Mouse (Mus musculus) heart, postnatal 25 days (tissue): ENCODE data around the gene Atp8a2. TPM values are rescaled to one million over a fixed set of nuclear protein-coding genes. Genes with fewer than 3 reads are reported as not detected.
"Not testable (repeated sequence)": the region's sequence is repeated elsewhere in the genome, so short reads cannot be mapped to it uniquely, and the experiment has no call there.

Experiments used
- DNase-seq: peaks from one replicate; pipeline ENCODE4 v3.0.0; 2022; ENCODE audit warnings: low spot score
- intact Hi-C: fragments of 180-260 bp; cut with DNase I; formaldehyde crosslinking; loops from one replicate; pipeline ENCODE4 v1.15.1; 2025
- total RNA-seq, 2 experiments: library from RNA; stranded (reverse); gene quantifications; 2 replicates each; pipeline ENCODE4 v1.2.3; 2021

The Atp8a2 gene
- total RNA-seq, 2 experiments from 2014 or later: 4.9 to 5.5 TPM

DNA sequence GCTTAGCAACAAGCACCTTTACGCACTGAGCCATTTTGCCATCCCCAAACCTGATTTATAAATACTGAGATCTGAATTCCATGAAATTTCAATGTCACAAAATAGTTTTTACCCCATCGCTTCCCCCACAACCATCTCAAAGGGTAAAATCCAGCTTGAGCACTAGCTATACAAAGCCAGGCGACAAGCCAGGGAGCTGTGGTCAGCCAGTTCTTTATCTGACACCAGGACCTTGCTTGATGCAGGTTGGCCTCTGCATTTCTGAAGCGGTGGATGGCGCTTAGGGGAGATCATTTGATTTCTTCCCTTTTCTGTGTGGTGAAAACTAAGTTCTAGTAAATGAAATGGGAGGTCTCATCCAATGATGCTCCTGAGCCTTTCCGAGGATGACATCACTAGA is 564.9 kb downstream of the Atp8a2 start:
- no peak for DNase-seq
- intact Hi-C loops: no loop called here

DNA sequence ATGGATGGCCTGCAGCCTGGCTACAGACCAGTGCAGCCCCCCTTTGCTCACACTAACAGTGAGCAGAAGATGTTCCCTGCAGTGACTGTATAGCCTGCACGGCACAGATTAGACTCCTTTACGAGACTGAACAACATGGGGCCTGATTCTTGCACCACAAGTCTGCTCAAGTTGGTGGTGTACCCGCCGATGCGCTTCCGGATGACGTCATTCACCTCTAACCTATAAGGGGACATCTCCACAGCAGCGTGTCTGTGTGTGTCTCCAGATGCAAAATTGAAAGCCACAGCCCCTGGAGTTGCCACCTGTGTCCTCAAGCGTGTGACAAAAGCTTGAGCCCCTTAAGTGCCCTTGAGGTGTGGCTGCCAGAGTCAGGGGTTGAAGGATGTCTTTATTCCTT is 566.9 kb downstream of the Atp8a2 start:
- intact Hi-C loops: no loop called here
- no peak for DNase-seq

DNA sequence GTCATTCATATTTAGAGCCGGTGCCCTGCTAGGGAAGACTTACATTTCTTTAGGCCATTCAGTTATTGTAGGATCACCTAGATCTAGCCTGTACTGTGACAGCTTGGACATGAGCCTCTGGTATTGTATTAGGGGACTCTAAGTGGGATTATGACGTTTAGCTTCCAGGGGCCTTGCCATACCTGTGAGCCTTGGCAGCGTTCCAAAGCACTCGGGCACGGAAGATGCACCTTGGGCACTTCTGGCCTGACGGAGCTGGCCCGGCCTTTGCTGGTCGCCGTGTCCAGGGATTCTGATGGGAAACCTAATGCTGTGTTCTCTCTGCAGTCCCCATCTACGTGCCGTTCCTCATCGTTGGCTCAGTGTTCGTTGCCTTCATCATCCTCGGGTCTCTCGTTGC is 567.7 kb downstream of the Atp8a2 start:
- DNase-seq: no peak
- intact Hi-C loops: no loop called here

DNA sequence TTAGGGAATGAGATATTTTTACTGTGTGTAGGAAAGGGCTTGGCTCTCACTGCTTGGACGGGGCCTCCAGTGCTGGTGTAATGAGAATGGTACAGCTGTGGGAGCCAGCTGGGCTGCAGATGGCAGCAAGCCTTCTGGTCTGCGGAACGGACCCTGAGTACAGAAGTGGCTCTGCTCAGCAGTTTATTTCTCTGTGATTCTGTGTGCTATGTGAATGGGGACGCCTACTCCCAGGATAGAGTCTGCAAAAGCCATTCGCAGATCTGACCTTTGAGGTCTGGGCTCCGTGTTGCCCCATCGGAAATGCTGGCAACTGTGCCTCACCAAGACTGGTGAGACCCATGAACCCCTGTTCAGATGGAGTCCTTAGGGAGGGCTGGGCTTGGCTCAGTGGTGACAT is 569.2 kb downstream of the Atp8a2 start:
- no peak for DNase-seq
- intact Hi-C loops: no loop called here

DNA sequence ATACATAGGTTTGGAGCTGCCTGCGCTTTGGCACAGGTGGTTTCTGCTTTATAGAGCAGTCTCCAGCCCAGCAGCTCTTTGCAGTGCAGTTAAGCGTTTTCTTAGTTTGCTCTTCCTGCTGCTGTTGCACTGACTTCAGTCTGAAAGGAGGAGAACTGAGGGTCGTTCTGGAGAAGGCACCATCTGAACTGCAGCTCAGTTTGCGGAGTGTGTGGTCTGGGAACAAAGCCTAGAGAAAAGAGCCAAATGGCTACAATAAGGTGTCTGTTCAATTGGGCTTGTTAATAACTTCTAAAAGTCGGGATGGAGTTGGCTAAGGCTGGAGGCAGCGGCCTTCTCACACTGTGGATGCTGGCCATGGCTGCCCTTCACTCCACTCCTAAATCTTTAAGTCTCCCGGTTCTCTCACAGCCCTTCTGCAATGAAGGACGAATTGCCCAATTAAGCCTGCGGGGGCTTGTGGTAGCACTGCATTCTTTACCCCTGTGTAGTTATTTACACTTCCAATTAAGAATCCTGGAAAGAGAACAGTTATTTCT is 569.8 kb downstream of the Atp8a2 start:
- DNase-seq: no peak
- intact Hi-C loops: no loop called here

DNA sequence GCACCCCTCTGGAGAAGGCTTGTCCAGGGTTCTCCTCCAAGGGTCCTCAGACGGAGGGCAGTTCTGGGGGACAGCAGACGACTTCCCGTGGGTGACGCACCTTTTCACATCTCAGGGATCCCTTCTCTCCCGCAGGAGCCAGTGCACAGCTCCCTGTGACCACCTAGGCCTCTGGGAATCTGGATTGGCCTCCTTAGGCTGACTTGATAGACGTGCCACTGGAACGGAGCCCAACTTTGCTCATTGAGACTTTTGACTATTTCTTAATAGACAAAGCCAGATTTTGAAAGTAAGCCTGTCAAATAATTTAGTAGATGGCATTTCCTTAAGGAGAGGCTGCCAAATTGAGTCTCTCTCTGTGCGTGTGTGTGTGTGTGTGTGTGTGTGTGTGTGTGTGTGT is 570.3 kb downstream of the Atp8a2 start:
- intact Hi-C loops: no loop called here
- no peak for DNase-seq

DNA sequence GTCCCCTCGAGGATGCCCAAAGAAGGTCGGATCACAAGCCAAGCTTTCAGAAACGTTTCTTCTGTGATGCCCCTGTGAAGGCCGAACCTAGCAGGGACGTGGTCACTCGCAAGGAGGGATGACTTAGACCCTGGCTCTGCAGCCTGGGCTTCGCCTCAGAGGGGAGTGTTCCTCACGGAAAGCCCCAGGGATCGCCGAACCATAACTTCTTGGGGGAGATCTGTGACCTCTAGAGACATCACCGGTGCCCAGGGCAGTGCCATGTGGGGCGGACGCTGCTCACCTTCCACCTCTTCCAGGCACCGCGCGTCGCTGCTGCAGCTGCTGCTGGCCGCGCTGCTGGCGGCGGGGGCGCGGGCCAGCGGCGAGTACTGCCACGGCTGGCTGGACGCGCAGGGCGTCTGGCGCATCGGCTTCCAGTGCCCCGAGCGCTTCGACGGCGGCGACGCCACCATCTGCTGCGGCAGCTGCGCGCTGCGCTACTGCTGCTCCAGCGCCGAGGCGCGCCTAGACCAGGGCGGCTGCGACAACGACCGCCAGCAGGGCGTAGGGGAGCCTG is 571.1 kb downstream of the Atp8a2 start:
- DNase-seq: no peak
- intact Hi-C loops: no loop called here

DNA sequence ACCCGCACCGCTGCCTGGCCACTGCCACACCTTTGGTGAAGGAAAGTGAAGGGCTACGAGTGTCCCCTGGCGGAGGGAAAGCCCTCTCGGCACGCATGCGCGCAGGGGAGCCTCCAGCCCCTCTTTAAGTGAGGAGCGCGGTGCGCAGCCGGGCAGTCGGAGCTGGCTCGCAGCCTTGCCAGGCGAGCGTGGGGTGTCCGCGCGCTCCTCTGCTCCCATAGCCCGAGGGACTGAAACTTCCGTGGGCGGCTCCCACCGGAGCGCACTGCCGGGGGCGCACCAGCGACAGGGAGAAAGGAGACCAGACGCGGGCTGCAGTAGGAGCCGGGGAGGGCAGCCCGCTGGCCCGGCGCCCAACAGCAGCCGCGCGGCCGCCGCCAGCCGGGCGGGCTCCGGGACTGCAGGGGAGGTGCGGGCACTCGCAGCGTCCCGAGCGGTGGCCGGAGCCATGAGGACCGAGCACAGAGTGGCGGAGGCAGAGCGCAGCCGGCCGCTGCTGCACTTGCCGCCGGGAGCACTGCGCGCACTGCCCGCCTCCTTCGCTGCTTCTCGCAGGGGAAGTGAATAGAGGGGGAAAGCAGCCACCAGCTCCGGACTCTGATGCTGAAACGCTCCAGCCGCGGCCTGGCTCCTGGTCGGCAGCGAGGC is 571.7 kb downstream of the Atp8a2 start, which contains the start of gene Shisa2:
Gene Shisa2 (plus strand): TSS at position 151 of the 648 bp plus-strand sequence.
- intact Hi-C loops: no loop called here
- peak; percentile 39 for DNase-seq

DNA sequence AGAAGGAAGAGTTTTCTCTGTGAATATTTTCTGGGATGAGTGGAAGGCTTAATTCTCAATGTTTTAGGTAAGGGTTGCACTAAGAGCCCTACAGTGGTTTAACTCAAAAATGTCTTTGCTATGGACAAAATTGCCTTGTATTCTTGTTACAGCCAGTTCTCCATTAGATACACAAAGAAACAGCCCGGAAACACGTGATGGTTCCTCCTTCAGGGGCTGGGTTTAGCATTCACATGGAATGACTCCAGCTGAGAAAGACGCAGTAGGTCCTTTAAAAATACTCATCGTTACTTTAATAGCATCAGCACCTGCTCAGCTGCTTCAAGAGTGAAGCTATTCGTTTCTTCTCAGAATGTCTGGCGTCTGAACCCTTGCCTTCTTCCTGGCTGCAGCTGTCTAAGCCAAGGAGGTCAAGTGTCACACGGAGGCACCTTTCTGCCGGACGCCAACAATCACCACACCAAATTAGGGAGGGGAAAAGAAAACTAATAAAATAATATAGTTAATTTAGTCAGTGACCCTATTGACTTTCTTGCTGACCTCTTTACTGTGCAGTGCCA is 572.6 kb downstream of the Atp8a2 start:
- intact Hi-C loops: no loop called here
- no peak for DNase-seq

DNA sequence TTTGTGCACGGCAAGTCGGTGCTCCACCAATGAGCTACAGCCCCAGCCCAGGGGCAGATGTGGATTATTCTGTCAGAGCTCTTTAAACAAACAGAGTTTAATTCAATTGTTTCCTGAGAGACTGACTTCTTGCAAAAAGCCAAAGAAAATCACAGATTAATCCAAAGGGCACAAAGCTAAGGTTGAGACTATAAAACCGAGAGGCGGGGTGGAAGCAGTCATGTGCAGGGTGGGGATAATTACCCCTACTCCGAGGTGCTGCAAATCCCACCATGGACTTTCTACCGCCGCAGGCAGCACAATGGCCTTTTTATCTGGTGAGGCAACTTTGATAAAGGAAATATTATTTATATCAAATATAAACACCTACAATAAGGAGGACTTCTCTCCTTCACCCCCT is 580.2 kb downstream of the Atp8a2 start:
- no peak for DNase-seq

DNA sequence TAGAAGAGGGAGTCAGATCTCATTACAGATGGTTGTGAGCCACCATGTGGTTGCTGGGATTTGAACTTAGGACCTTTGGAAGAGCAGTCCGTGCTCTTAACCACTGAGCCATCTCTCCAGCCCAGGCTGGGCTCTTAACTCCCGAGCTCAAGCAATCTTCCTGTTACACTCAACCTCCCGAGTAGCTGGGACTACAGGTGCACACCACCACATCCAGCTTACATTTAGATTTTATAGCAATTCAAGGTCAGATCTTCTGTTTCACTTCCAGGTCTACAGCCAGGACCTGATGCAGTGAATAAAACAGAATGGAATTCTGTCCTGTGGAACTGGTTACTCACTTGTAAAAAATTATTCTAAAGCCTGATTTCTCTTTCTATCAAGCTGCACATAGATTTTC is 582.8 kb downstream of the Atp8a2 start:
- DNase-seq, intact Hi-C loops: not testable (repeated sequence)

More for the DNA sequence above, 580.2 kb downstream of the Atp8a2 start:
- intact Hi-C loops: no loop called here

DNA sequence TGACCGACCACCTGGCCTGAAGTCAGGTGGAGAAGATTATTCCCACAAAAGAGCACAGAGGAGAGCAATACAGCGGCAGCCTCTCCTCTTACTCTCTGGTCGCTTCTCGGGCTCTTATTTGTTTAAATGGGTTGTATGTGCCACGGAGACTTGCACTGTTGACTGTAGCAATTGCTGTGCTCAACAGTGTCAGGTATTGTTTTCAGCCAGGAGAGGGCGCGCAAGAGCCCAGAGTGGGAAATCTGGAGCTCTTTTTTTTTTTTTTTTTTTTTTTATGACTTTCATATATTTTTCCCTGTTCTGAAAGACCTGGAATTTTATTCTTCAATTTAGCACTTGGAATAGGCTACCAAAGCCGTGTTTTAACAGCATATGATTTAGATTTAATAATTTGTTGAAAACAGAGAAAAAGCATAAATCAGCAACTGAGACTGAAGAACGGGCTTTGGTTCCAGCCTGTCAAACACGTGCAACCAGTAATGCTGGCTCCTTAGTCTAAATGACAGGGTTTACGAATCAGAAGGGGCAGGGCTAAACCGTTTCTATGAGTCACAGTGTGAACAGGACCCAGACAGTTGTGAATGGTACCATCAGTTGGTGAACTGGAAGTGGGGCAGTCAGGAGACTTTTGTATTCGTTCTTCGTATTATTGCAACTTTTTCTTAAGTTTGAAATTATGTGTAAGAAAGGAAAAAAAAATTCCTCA is 583.9 kb downstream of the Atp8a2 start:
- no peak for DNase-seq
- intact Hi-C loops: loop anchor here (2.0 kb wide), 1 partner anchor 330 kb away; no protein-coding TSS in a partner anchor

DNA sequence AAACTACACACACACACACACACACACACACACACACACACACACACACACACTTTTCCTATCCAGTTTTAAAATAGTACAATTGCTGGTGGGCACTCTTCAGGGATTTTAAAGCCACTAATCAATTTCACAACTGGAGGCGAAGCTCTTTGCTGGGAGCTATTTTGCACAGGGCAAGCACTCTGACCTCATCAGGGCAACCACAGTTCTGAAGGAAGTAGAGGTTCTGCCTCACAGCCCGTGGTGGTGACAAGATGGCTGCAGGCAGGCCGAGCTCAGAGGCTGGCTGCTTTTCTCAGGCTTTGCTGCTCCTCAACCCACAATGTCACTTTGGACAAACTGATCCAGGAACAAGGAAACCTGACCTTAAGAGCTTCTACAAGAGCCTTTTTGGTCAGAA is 590.0 kb downstream of the Atp8a2 start:
- intact Hi-C loops: no loop called here
- no peak for DNase-seq

DNA sequence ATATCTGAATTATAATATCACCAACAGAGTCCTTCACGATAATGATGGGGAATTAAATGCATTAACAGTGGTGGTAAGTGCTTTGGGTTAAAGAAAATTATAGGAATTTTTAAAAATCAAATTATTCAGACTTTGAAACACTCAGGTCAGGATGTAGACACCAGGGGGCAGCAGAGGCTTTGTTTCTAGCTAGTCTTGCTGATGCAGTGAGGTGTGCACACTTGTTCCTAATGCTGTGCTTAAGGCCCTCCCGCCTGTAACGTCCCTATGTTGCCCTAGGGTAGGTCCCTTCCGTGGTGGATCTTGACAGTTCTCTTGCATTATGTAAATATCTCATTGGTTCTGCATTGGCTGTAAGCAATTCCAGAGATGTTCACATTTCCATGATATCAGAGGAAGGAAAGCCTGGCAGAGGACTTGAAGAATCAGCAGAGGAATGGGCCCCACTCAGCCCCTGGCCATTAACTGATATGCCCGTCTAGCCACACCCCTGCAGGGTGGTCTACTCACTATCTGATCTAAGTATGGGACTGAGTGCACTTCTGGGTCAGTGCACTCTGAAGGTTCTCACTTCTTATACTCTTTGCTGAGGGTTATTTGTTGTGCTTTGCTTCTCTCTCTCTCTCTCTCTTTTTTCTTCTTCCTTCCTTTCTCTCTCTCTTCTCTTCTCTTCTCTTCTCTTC is 591.2 kb downstream of the Atp8a2 start:
- DNase-seq: no peak

DNA sequence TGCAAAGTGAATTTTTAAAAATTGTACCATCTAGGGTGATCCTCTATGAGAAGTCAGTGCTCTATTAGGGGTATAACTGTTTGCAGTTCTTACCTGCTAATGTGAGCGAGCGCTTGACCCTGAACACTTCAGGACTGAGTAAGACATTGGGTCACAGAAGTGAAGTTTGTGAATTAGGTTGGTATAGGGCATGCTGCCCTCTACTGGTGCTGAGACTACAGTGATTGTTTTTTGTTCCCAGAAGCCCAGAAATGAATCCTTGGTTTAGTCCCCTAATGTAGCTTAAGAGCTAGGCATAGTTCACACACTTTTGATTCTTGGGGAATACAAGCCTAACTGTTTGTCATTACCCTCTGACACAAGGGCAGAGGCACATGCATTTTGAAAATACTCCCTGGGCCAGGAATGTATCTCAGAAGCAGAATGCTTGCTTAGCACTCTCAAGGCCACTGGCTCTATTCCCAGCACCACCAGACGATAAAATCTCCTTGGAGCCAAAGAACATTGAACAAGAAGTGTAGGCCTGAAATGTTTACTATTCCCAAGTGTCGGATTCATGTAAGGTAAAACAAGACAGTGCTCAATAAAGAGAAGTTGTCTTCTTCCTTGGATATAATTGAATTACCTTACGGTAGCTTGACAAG is 592.9 kb downstream of the Atp8a2 start:
- intact Hi-C loops: loop anchor here (2.0 kb wide), 2 partner anchors 339 to 1091 kb away; no protein-coding TSS in a partner anchor
- no peak for DNase-seq

More for the DNA sequence above, 591.2 kb downstream of the Atp8a2 start:
- intact Hi-C loops: loop anchor here (1.0 to 2.0 kb wide), 3 partner anchors 337 to 1089 kb away; no protein-coding TSS in a partner anchor

DNA sequence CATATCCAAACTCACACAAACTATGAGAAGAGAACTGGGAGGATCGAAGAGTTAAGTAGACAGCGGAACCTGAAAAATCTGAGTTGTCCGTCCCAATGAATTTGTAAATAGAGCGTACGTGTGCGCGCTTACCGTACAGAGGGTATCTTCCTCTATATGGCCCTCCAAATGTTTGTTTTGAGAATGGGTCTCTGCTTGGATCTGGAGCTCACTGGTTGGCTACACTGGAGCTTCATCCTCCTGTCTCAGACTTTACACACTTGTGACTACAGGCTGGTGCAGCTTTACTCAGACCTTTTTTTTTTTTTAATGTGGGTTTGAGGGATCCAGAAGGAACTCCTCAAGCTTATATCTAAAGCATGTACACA is 598.7 kb downstream of the Atp8a2 start:
- intact Hi-C loops: no loop called here
- no peak for DNase-seq

DNA sequence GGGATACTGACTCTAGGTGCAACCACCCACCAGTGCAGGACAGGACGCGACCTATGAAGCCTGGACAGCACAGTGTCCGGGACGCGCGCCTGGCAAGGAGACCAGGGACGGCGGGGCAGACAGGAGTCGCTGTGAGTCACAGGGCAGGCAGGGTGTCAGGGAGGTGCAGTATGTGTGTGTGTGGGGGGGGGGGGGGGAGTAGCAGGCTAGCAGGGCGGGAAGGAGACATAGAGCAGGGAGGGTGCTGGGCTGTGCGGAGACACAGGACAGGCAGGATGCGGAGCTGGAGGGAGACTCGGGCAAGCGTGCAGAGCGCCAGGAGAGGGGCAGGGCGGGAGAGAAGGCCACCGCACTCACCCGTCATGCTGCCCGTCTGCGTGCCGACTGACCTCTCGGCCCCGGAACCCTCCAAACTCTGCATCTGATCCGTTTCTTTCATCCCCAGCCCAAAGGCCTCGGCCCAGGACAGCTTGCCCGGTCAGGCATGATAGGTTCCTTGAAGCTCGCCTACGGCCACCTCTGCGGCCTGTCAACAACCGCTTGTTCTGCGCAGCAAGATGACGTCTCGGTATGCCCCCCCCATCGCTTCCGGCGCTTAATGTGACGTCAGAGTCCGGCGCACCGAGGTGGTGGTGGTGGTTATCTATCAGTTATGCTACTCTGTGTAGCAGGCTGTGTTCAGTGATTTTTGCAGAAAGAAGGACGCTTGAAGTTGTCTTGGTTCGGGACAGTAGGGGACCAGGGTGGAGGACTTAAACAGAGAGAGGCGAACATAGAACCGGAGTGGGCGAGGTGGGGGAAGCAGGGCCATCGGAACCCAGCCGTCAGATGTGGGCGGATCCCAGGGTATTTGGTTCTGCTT is 599.4 kb downstream of the Atp8a2 start, which contains the start of gene Cdadc1:
Gene Cdadc1 (minus strand): TSS at position 562 of the 862 bp plus-strand sequence.
- intact Hi-C loops: no loop called here
- DNase-seq: peak; percentile 86

DNA sequence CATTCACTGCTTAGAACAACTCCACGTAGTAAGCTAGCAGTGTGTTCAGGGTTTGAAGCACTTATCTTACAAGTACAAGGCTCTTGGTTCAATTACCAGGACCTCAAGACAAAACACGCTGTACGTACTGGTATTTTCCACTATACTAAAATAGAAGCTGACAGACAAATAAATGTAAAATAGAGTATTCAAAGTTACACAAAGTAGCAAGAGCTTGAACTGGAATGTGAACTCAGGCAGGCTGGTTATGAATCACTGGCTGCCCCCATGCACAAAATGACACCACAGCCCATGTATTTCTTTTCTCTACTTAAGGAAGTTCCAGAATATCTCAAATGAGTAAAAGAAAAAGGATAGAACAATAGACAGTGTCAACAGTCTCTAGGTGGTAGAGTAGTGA is 602.0 kb downstream of the Atp8a2 start:
- intact Hi-C loops: no loop called here
- no peak for DNase-seq

DNA sequence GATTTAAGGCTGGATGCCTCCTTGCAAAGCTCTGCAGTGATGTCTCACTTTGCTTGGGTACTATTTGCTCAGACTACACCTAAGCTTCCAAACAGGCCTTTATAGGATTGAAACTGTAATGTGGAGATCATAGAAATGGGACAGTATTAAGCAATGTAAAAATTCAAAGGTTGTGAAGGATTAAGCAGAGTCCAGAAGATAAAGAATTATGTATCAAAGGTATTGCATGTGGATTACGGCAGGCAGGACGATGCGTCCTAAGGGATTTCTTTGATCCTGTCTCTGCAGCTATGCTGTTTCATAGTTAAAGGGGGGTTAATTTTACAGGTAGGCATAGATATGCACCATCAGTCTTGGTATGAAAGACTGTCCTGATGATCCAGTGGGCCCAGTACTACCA is 604.4 kb downstream of the Atp8a2 start:
- intact Hi-C loops: no loop called here

More for the DNA sequence above, 604.4 kb downstream of the Atp8a2 start:
- DNase-seq: no peak
